Mouse (Mus musculus) adrenal gland, postnatal 0 days (tissue): ENCODE results near the gene Nabp2. TPM values are rescaled to one million over a fixed set of nuclear protein-coding genes. Genes with fewer than 3 reads are reported as not detected.

Experiments
- microRNA-seq: library from miRNA; unstranded; fragments of <30 nt; microRNA quantifications from one replicate; pipeline ENCODE4, GENCODE M21; 2016; ENCODE audit warnings: borderline replicate concordance; ENCODE audit not compliant: insufficient number of aligned reads
- polyA plus RNA-seq: library from polyadenylated mRNA; unstranded; fragments of >200 nt; fragmentation: Nextera tagmentation; extraction: Ambion mirVana; gene quantifications from 2 replicates; pipeline ENCODE4 v1.2.1, GENCODE M21; 2015

Nabp2 gene
- 66.1 and 77.6 TPM in 2 replicates for polyA plus RNA-seq

GRCm38 (mm10) chr10:128411211-128412054, at the start of gene Nabp2, which contains the start of gene Rnf41:
Gene Nabp2, minus strand, starts transcription at chr10:128411492.
Gene Rnf41, plus strand, starts transcription at chr10:128411657.

GRCm38 (mm10) chr10:128458719-128459408, 47.6 kb upstream of the Nabp2 start, which contains the start of gene Smarcc2:
Gene Smarcc2, plus strand, starts transcription at chr10:128459248.

GRCm38 (mm10) chr10:128401056-128401455, 10.2 kb downstream of the Nabp2 start, which contains the start of gene Slc39a5:
Gene Slc39a5, minus strand, starts transcription at chr10:128401229.

GRCm38 (mm10) chr10:128376455-128377211, 34.7 kb downstream of the Nabp2 start, which contains the start of gene Ankrd52:
Gene Ankrd52, plus strand, starts transcription at chr10:128377115.

GRCm38 (mm10) chr10:128368402-128369217, 42.7 kb downstream of the Nabp2 start, which contains the start of gene Coq10a:
Gene Coq10a, minus strand, starts transcription at chr10:128368997.

Small RNA genes within 50 kb of the gene (microRNA-seq; reads per million reads assigned to microRNA genes)
- gene Gm25361 (not detected), gene Gm26308 (not detected), gene Mir6914 (not detected), gene Mir6915 (1.4 reads per million), gene Mir8105 (not detected)

Other genes with a start within 250 kb of the Nabp2 start
- gene Rbms2, start 231.2 kb downstream of the Nabp2 start, polyA plus RNA-seq, result 23.6 and 24.9 TPM in 2 replicates
- gene Gls2, start 217.0 kb downstream of the Nabp2 start, polyA plus RNA-seq, result 2.2 and 2.7 TPM in 2 replicates
- gene Spryd4, start 199.7 kb downstream of the Nabp2 start, polyA plus RNA-seq, result 23.9 and 27.8 TPM in 2 replicates
- not detected in 2 replicates for gene Mip, start 185.7 kb downstream of the Nabp2 start, polyA plus RNA-seq
- gene Timeless, start 179.4 kb downstream of the Nabp2 start, polyA plus RNA-seq, result 14.5 and 19.1 TPM in 2 replicates
- 0.97 and 1.8 TPM in 2 replicates for gene Apon, start 157.4 kb downstream of the Nabp2 start, polyA plus RNA-seq
- 60.4 and 84.4 TPM in 2 replicates for gene Apof, start 142.8 kb downstream of the Nabp2 start, polyA plus RNA-seq
- gene Stat2, start 140.9 kb downstream of the Nabp2 start, polyA plus RNA-seq, result 14.1 and 24.5 TPM in 2 replicates
- 0.14 and 0.21 TPM in 2 replicates for gene Il23a, start 112.7 kb downstream of the Nabp2 start, polyA plus RNA-seq
- 10.9 and 16.2 TPM in 2 replicates for gene Pan2, start 108.2 kb downstream of the Nabp2 start, polyA plus RNA-seq
- 400 and 428 TPM in 2 replicates for gene Cnpy2, start 89.0 kb downstream of the Nabp2 start, polyA plus RNA-seq
- gene Cs, start 73.8 kb downstream of the Nabp2 start, polyA plus RNA-seq, result 71.7 and 98.5 TPM in 2 replicates
- 18.7 and 34.1 TPM in 2 replicates for gene Coq10a, start 42.5 kb downstream of the Nabp2 start, polyA plus RNA-seq
- 6.2 and 9.2 TPM in 2 replicates for gene Ankrd52, start 34.4 kb downstream of the Nabp2 start, polyA plus RNA-seq
- gene Slc39a5, start 10.3 kb downstream of the Nabp2 start, polyA plus RNA-seq, result 1.5 and 1.7 TPM in 2 replicates
- gene Rnf41, start 165 bp upstream of the Nabp2 start, polyA plus RNA-seq, result 28.0 and 29.6 TPM in 2 replicates
- gene Smarcc2, start 47.8 kb upstream of the Nabp2 start, polyA plus RNA-seq, result 49.6 and 55.3 TPM in 2 replicates
- gene Myl6, start 82.7 kb upstream of the Nabp2 start, polyA plus RNA-seq, result 1,391 and 2,048 TPM in 2 replicates
- gene Myl6b, start 87.2 kb upstream of the Nabp2 start, polyA plus RNA-seq, result 1.8 and 4.1 TPM in 2 replicates
- 18.3 and 25.7 TPM in 2 replicates for gene Esyt1, start 114.4 kb upstream of the Nabp2 start, polyA plus RNA-seq
- gene Zc3h10, start 136.3 kb upstream of the Nabp2 start, polyA plus RNA-seq, result 10.9 and 12.5 TPM in 2 replicates
- 3,668 and 6,742 TPM in 2 replicates for gene Rpl41, start 137.8 kb upstream of the Nabp2 start, polyA plus RNA-seq
- 61.0 and 89.3 TPM in 2 replicates for gene Pa2g4, start 154.5 kb upstream of the Nabp2 start, polyA plus RNA-seq
- gene Erbb3, start 178.2 kb upstream of the Nabp2 start, polyA plus RNA-seq, result 2.7 and 4.1 TPM in 2 replicates
- 691 and 706 TPM in 2 replicates for gene Rps26, start 215.3 kb upstream of the Nabp2 start, polyA plus RNA-seq
- 2.3 and 2.9 TPM in 2 replicates for gene Ikzf4, start 234.5 kb upstream of the Nabp2 start, polyA plus RNA-seq